Mouse (Mus musculus): ENCODE measurements around the gene Gm9195.

DNA sequence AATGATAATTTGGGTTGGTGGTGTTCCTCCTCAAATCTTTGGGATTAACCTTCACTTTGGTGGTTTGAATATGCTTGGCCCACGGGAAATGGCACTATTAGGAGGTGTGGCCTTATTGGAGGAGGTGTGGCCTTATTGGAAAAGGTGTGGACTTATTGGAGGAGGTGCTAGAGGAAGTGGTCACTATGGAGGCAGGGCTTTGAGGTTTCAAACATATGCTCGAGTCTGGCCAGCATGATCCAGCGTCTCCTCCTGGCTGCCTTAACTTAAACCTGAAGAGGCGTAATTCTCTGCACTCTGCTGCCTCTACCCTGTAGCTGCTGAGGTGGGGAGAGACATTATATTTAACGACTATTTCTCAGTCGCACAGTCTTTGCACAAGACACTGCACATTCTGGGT, 11.6 kb upstream of the Gm9195 start:
- no peak for TF ChIP-seq CTCF (conservative IDR thresholded peaks at IDR 0.05; ENCODE audit: insufficient read depth, insufficient read length, low read depth, low read length)
- no peak for TF ChIP-seq POLR2A (IDR thresholded peaks at IDR 0.05; ENCODE audit: low read depth, low read length)

Measured in kidney, adult 2 months (tissue).